Mouse (Mus musculus): Measurements from ENCODE around the gene Ccna2. TPM values are rescaled to one million over a fixed set of nuclear protein-coding genes. Genes with fewer than 3 reads are reported as not detected.

The Ccna2 gene
- polyA plus RNA-seq, 1 experiment, result 5.0 TPM

- TF ChIP-seq CTCF (IDR thresholded peaks at IDR 0.05; ENCODE audit: control insufficient read depth, insufficient read depth, insufficient replicate concordance, low read depth, low read length) (no peak), POLR2A (IDR thresholded peaks at IDR 0.05; ENCODE audit: control insufficient read depth, low read depth, low read length) (no peak)
- H3K36me3 ChIP-seq (ENCODE audit: control insufficient read depth, insufficient read depth, low read length), result no peaks in the 10 kb centered on the region
These were observed 26.9 kb upstream of the Ccna2 start for GRCm38 (mm10) chr3:36598811-36599210.

GRCm38 (mm10) chr3:36571361-36571826 is 556 bp downstream of the Ccna2 start:
- no peaks in the 10 kb centered on the region for H3K27me3 ChIP-seq (ENCODE audit: control insufficient read depth, insufficient read depth, low read length)
- TF ChIP-seq CTCF (IDR thresholded peaks at IDR 0.05; ENCODE audit: control insufficient read depth, insufficient read depth, insufficient replicate concordance, low read depth, low read length) (no peak), POLR2A (IDR thresholded peaks at IDR 0.05; ENCODE audit: control insufficient read depth, low read depth, low read length) (no peak)
- peaks cover 3% of the 10 kb centered on the region; the same call in 1 of the 2 replicates for H3K4me1 ChIP-seq (ENCODE audit: control insufficient read depth, insufficient read depth, low read length)
- peak overlapping the region; percentile 98 for H3K4me3 ChIP-seq (ENCODE audit: control insufficient read depth, low read depth, low read length)
- H3K27ac ChIP-seq (ENCODE audit: control insufficient read depth, insufficient read depth, low read depth, low read length), result peak overlapping the region; percentile 10; the same call in 1 of the 2 replicates
- H3K36me3 ChIP-seq (ENCODE audit: control insufficient read depth, insufficient read depth, low read length), result no peaks in the 10 kb centered on the region; the same call in 1 of the 2 replicates

More at GRCm38 (mm10) chr3:36598811-36599210, 26.9 kb upstream of the Ccna2 start:
- H3K4me3 ChIP-seq (ENCODE audit: control insufficient read depth, low read depth, low read length), result no peak overlapping the region
- no peak overlapping the region for H3K27ac ChIP-seq (ENCODE audit: control insufficient read depth, insufficient read depth, low read depth, low read length)
- H3K4me1 ChIP-seq (ENCODE audit: control insufficient read depth, insufficient read depth, low read length), result no peaks in the 10 kb centered on the region
- no peaks in the 10 kb centered on the region for H3K27me3 ChIP-seq (ENCODE audit: control insufficient read depth, insufficient read depth, low read length)

- TF ChIP-seq CTCF (IDR thresholded peaks at IDR 0.05; ENCODE audit: control insufficient read depth, insufficient read depth, insufficient replicate concordance, low read depth, low read length) (no peak), POLR2A (IDR thresholded peaks at IDR 0.05; ENCODE audit: control insufficient read depth, low read depth, low read length) (no peak)
- Histone ChIP-seq H3K36me3 (ENCODE audit: control insufficient read depth, insufficient read depth, low read length) (peaks cover 1% of the 10 kb centered on the region; the same call in 1 of the 2 replicates), H3K27ac (ENCODE audit: control insufficient read depth, insufficient read depth, low read depth, low read length) (no peak overlapping the region), H3K4me1 (ENCODE audit: control insufficient read depth, insufficient read depth, low read length) (peaks cover 3% of the 10 kb centered on the region; the same call in 1 of the 2 replicates), H3K4me3 (ENCODE audit: control insufficient read depth, low read depth, low read length) (no peak overlapping the region), H3K27me3 (ENCODE audit: control insufficient read depth, insufficient read depth, low read length) (no peaks in the 10 kb centered on the region)
These were observed 2.1 kb downstream of the Ccna2 start for GRCm38 (mm10) chr3:36569836-36570235.

- Histone ChIP-seq H3K36me3 (ENCODE audit: control insufficient read depth, insufficient read depth, low read length) (peaks cover 4% of the 10 kb centered on the region), H3K27me3 (ENCODE audit: control insufficient read depth, insufficient read depth, low read length) (no peaks in the 10 kb centered on the region), H3K4me3 (ENCODE audit: control insufficient read depth, low read depth, low read length) (no peak overlapping the region), H3K27ac (ENCODE audit: control insufficient read depth, insufficient read depth, low read depth, low read length) (no peak overlapping the region), H3K4me1 (ENCODE audit: control insufficient read depth, insufficient read depth, low read length) (no peaks in the 10 kb centered on the region)
- no peak for TF ChIP-seq CTCF (IDR thresholded peaks at IDR 0.05; ENCODE audit: control insufficient read depth, insufficient read depth, insufficient replicate concordance, low read depth, low read length)
- TF ChIP-seq POLR2A (IDR thresholded peaks at IDR 0.05; ENCODE audit: control insufficient read depth, low read depth, low read length), result no peak
These were observed 8.3 kb downstream of the Ccna2 start for GRCm38 (mm10) chr3:36563666-36564065.

GRCm38 (mm10) chr3:36559606-36560005 is 12.3 kb downstream of the Ccna2 start:
- no peaks in the 10 kb centered on the region for H3K27me3 ChIP-seq (ENCODE audit: control insufficient read depth, insufficient read depth, low read length)
- TF ChIP-seq CTCF (IDR thresholded peaks at IDR 0.05; ENCODE audit: control insufficient read depth, insufficient read depth, insufficient replicate concordance, low read depth, low read length) (no peak), POLR2A (IDR thresholded peaks at IDR 0.05; ENCODE audit: control insufficient read depth, low read depth, low read length) (no peak)
- no peak overlapping the region for H3K4me3 ChIP-seq (ENCODE audit: control insufficient read depth, low read depth, low read length)
- H3K27ac ChIP-seq (ENCODE audit: control insufficient read depth, insufficient read depth, low read depth, low read length), result no peak overlapping the region
- H3K4me1 ChIP-seq (ENCODE audit: control insufficient read depth, insufficient read depth, low read length), result no peaks in the 10 kb centered on the region
- H3K36me3 ChIP-seq (ENCODE audit: control insufficient read depth, insufficient read depth, low read length), result peaks cover 3% of the 10 kb centered on the region

- H3K36me3 ChIP-seq (ENCODE audit: control insufficient read depth, insufficient read depth, low read length), result peaks cover 1% of the 10 kb centered on the region; the same call in 1 of the 2 replicates
- TF ChIP-seq CTCF (IDR thresholded peaks at IDR 0.05; ENCODE audit: control insufficient read depth, insufficient read depth, insufficient replicate concordance, low read depth, low read length) (no peak), POLR2A (IDR thresholded peaks at IDR 0.05; ENCODE audit: control insufficient read depth, low read depth, low read length) (no peak)
- H3K4me3 ChIP-seq (ENCODE audit: control insufficient read depth, low read depth, low read length), result no peak overlapping the region
- no peak overlapping the region for H3K27ac ChIP-seq (ENCODE audit: control insufficient read depth, insufficient read depth, low read depth, low read length)
- no peaks in the 10 kb centered on the region for H3K4me1 ChIP-seq (ENCODE audit: control insufficient read depth, insufficient read depth, low read length)
- H3K27me3 ChIP-seq (ENCODE audit: control insufficient read depth, insufficient read depth, low read length), result no peaks in the 10 kb centered on the region
These were observed 14.3 kb downstream of the Ccna2 start for GRCm38 (mm10) chr3:36557601-36558000.

- TF ChIP-seq CTCF (IDR thresholded peaks at IDR 0.05; ENCODE audit: control insufficient read depth, insufficient read depth, insufficient replicate concordance, low read depth, low read length) (no peak), POLR2A (IDR thresholded peaks at IDR 0.05; ENCODE audit: control insufficient read depth, low read depth, low read length) (peak; percentile 91)
- H3K36me3 ChIP-seq (ENCODE audit: control insufficient read depth, insufficient read depth, low read length), result no peaks in the 10 kb centered on the region
- H3K4me1 ChIP-seq (ENCODE audit: control insufficient read depth, insufficient read depth, low read length), result peaks cover 7% of the 10 kb centered on the region
- H3K4me3 ChIP-seq (ENCODE audit: control insufficient read depth, low read depth, low read length), result peak within 1 kb of the TSS; percentile 98
- no peaks in the 10 kb centered on the region for H3K27me3 ChIP-seq (ENCODE audit: control insufficient read depth, insufficient read depth, low read length)
- peak within 1 kb of the TSS; percentile 91 for H3K27ac ChIP-seq (ENCODE audit: control insufficient read depth, insufficient read depth, low read depth, low read length)
These were observed 19.4 kb downstream of the Ccna2 start, which contains the start of gene Exosc9 for GRCm38 (mm10) chr3:36552406-36553047. TSS of gene Exosc9 (plus strand) at chr3:36552606.
